Mouse (Mus musculus): Measurements from ENCODE around the gene Synm.

GRCm38 (mm10) chr7:67800547-67800946 lies 41.0 kb upstream of the Synm start:
- no peak for TF ChIP-seq CTCF (IDR thresholded peaks at IDR 0.05; ENCODE audit: insufficient read depth, low read length)
- no peak for TF ChIP-seq POLR2A (IDR thresholded peaks at IDR 0.05; ENCODE audit: borderline replicate concordance, extremely low read depth, low read depth, low read length)
